Mouse (Mus musculus): ENCODE measurements around the gene Pdzrn3.

The Pdzrn3 gene

GRCm38 (mm10) chr6:101103506-101103905 lies 274.2 kb downstream of the Pdzrn3 start:
- ATAC-seq (ENCODE audit: insufficient number of reproducible peaks, low FRiP score, low TSS enrichment), result no peak

DNA sequence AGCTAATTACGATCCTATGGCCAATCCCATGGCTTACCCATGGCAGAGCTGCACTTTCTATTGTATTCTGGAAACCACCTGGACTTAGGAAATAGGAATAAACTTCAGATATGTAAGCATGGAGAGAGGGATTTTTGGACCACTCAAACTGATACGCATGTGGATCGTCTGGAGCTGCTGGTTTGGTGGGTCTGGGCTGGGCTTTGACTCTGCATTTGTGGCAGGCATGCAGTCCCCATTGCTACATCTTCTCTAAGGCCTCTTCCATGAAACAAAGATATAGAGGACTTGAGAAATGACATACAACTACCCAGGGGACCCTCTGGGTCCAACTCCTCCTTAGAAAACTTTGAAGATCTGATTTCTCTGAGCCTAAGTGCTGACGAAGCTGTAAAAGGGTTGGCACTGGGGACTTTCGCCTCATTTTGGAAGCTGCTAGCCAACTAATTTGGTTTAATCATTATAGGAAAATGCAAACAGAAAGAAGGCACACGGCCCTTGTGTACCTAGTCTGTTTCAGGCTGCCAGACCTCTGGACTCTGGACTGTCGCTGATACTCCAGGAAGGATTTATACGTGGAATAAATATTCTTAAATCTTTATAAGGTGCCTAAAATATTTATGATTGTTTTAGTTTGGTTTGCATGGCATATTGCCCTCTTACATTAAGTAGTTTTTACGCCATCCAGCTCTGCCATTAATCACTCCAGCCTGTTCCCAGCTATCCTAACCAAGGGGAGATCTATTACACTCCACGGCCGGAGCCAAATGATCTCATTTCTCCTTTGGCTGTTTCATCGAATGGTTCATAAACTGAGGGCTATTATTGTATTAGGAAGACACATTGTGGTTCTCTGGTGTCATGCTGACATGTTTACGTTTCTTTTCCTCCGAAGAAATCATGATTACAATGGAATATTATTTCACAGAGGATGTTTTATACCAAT lies 275.7 kb downstream of the Pdzrn3 start:
- ATAC-seq (ENCODE audit: insufficient number of reproducible peaks, low FRiP score, low TSS enrichment), result no peak
